Mouse (Mus musculus) left cerebral cortex, postnatal 4 days (tissue): ENCODE measurements at regions not wholly inside any gene's neighbourhood (a gene's known extent, or its start where the extent isn't known, plus 50 kb on each side); places are given as distances from the start of the nearest gene placed in this dataset.
A peak's percentile ranks its signal among the peaks of the same experiment; 100 is the strongest.

Source experiments
- DNase-seq: peaks from one replicate; pipeline ENCODE4 v3.0.0-alpha.2; 2022
- intact Hi-C: fragments of 180-260 bp; cut with DNase I; formaldehyde crosslinking; loops from one replicate; pipeline ENCODE4 v1.15.1; 2025

GRCm38 (mm10) chr16:62054182-62054581 lies 732.4 kb downstream of the Nsun3 start:
- DNase-seq: no peak
- intact Hi-C loops: no loop called here

- no peak for DNase-seq
- intact Hi-C loops: no loop called here
These were observed 748.6 kb downstream of the Nsun3 start for GRCm38 (mm10) chr16:62038049-62038448.

GRCm38 (mm10) chr16:61990397-61991070 lies 796.1 kb downstream of the Nsun3 start:
- peak; percentile 0 for DNase-seq
- intact Hi-C loops: no loop called here
